Mouse (Mus musculus) left cerebral cortex, postnatal 14 days (tissue): Measurements from ENCODE around the gene Fzr1. TPM values are rescaled to one million over a fixed set of nuclear protein-coding genes. Genes with fewer than 3 reads are reported as not detected.

ENCODE experiments used
- DNase-seq, 2 experiments: peaks; one replicate each; pipeline ENCODE4 v3.0.0; 2021 to 2022; ENCODE audit warnings: low spot score in 2 of 2, mixed read lengths in 1 of 2
- intact Hi-C: fragments of 180-260 bp; cut with DNase I; formaldehyde crosslinking; loops from one replicate; pipeline ENCODE4 v1.15.1; 2025
- microRNA-seq, 2 experiments: library from miRNA; unstranded; fragments of <30 nt; microRNA quantifications; one replicate each; pipeline ENCODE4 v1.2.0; 2022
- total RNA-seq, 2 experiments: library from RNA; stranded (reverse); gene quantifications; 2 replicates each; pipeline ENCODE4 v1.2.3; 2021

Gene Fzr1
- total RNA-seq, 2 experiments from 2014 or later: 74.8 to 80.3 TPM

- DNase-seq: no peak
- intact Hi-C loops: no loop called here
Observed at GRCm38 (mm10) chr10:81321436-81321835, 56.9 kb downstream of the Fzr1 start.

- DNase-seq: peak; percentile 99 to 100
- intact Hi-C loops: no loop called here
Observed at GRCm38 (mm10) chr10:81320550-81321347, 57.6 kb downstream of the Fzr1 start, which contains the start of gene Cactin. Gene Cactin, plus strand, starts transcription at chr10:81321103.

DNA sequence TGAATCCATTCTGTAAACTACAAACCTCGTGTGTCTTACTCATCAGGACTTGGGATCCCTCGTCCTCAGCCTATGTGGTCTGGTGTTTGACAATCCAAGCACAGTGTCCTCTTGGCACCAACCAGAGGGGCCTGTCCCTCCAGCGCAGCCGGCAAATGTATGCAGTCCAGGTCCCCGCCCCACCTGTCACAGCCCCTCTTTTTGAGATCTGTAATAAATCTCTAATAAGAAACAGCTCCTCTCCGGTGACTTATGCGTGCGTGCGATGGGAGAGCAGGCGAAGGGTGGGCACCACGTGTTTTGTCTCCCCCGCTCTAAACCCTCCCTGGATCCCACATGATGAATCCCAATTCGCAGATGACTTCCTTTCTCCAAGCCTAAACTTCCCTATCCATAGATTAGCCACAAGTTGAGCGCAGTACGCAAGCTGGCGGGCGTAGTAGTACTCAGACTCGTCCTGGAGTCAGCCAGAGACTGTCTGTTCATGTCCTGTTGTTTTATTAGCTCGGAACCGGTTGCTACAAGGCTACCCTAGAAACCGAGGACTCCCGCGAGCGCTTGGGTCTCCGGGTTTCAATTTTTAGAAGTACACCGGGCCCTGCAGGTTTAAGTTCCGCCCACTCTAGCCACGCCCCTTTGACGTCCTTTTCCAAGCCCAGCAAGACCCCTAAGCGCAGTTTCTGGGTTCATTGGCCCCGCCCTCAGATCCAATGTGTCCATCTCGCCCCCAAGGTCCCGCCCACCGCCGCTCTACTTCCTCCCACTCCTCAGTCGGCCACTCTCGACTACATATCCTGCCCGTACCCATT is 58.4 kb downstream of the Fzr1 start:
- intact Hi-C loops: no loop called here
- no peak for DNase-seq

DNA sequence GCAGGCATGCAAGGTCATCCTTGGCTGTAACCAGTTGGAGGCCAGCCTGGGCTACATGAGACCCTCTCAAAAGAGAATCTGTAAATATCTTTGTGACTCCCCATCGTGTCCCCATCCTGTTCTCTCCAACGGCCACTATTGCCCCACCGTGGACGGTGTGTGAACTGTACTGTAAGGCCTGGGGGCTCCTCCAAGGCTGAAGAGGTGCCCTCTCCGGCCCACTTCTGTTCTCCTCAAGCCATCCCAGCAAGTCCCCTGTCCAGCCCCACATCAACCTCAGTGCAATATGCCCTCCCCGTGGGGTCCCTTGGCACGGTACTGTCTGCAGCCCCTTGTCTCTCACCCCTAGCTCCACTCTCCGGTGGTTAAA is 59.0 kb downstream of the Fzr1 start:
- no peak for DNase-seq
- intact Hi-C loops: no loop called here

- DNase-seq: no peak
- intact Hi-C loops: no loop called here
Observed at GRCm38 (mm10) chr10:81318589-81319329, 59.6 kb downstream of the Fzr1 start.

- no peak for DNase-seq
- intact Hi-C loops: no loop called here
Observed at GRCm38 (mm10) chr10:81317273-81317672, 61.0 kb downstream of the Fzr1 start.

GRCm38 (mm10) chr10:81316338-81317060 is 61.8 kb downstream of the Fzr1 start:
- intact Hi-C loops: no loop called here
- no peak for DNase-seq

Small RNA genes lying within 50 kb of the gene (microRNA-seq; reads per million reads assigned to microRNA genes)
- 0 reads per million in 2 experiments for gene Mir1191b
- 1.3 to 4.4 reads per million in 2 experiments for gene Mir6913

Other genes starting within 250 kb of the Fzr1 start
- gene Zbtb7a, start 243.3 kb downstream of the Fzr1 start, total RNA-seq: 10 to 100 TPM; 74.8 to 76.0 TPM
- gene Pias4, start 210.6 kb downstream of the Fzr1 start, total RNA-seq: 10 to 100 TPM; 23.7 to 29.9 TPM
- gene Eef2, start 201.9 kb downstream of the Fzr1 start, total RNA-seq: 100 to 1,000 TPM; 936 to 941 TPM
- 10 to 100 TPM; 72.2 to 73.3 TPM for gene Dapk3, start 195.5 kb downstream of the Fzr1 start, total RNA-seq
- not detected for gene 4930442H23Rik, start 194.7 kb downstream of the Fzr1 start, total RNA-seq
- under 1 TPM in 1 of 2 experiments, not detected in 1; 0.17 TPM for gene Nmrk2, start 176.5 kb downstream of the Fzr1 start, total RNA-seq
- 100 to 1,000 TPM; 196 to 211 TPM for gene Atcay, start 147.7 kb downstream of the Fzr1 start, total RNA-seq
- gene Zfr2, start 145.4 kb downstream of the Fzr1 start, total RNA-seq: 10 to 100 TPM; 66.1 to 66.7 TPM
- 100 to 1,000 TPM; 226 to 227 TPM for gene Matk, start 125.6 kb downstream of the Fzr1 start, total RNA-seq
- gene Mrpl54, start 111.6 kb downstream of the Fzr1 start, total RNA-seq: 10 to 100 TPM; 39.0 to 41.4 TPM
- 10 to 100 TPM; 34.8 to 35.8 TPM for gene Apba3, start 111.6 kb downstream of the Fzr1 start, total RNA-seq
- under 1 TPM; 0.15 to 0.47 TPM for gene Tjp3, start 86.9 kb downstream of the Fzr1 start, total RNA-seq
- 100 to 1,000 TPM; 391 to 396 TPM for gene Pip5k1c, start 85.6 kb downstream of the Fzr1 start, total RNA-seq
- 10 to 100 TPM; 25.1 to 27.2 TPM for gene Cactin, start 57.4 kb downstream of the Fzr1 start, total RNA-seq
- gene Tbxa2r, start 49.8 kb downstream of the Fzr1 start, total RNA-seq: 1 to 10 TPM; 1.3 to 1.5 TPM
- under 1 TPM; 0.51 to 0.97 TPM for gene Gipc3, start 35.2 kb downstream of the Fzr1 start, total RNA-seq
- 10 to 100 TPM; 21.4 to 23.3 TPM for gene Hmg20b, start 28.0 kb downstream of the Fzr1 start, total RNA-seq
- 10 to 100 TPM; 37.8 to 38.9 TPM for gene Mfsd12, start 21.0 kb downstream of the Fzr1 start, total RNA-seq
- 1 to 10 TPM in 1 of 2 experiments, under 1 TPM in 1; 0.93 to 1.3 TPM for gene 4930404N11Rik, start 12.7 kb downstream of the Fzr1 start, total RNA-seq
- gene Dohh, start 5.9 kb upstream of the Fzr1 start, total RNA-seq: 10 to 100 TPM; 82.4 to 88.6 TPM
- 1 to 10 TPM; 2.4 to 3.2 TPM for gene Gm48551, start 6.0 kb upstream of the Fzr1 start, total RNA-seq
- gene Gm48552, start 10.5 kb upstream of the Fzr1 start, total RNA-seq: 1 to 10 TPM; 2.8 to 4.7 TPM
- 1 to 10 TPM; 1.8 to 1.9 TPM for gene Smim24, start 14.5 kb upstream of the Fzr1 start, total RNA-seq
- gene Nfic, start 77.1 kb upstream of the Fzr1 start, total RNA-seq: 10 to 100 TPM; 67.0 to 69.8 TPM
- 100 to 1,000 TPM; 280 to 299 TPM for gene Celf5, start 104.2 kb upstream of the Fzr1 start, total RNA-seq
- 100 to 1,000 TPM in 1 of 2 experiments, 10 to 100 TPM in 1; 80.2 to 104 TPM for gene Ncln, start 117.9 kb upstream of the Fzr1 start, total RNA-seq
- gene S1pr4, start 121.6 kb upstream of the Fzr1 start, total RNA-seq: under 1 TPM; 0.33 to 0.44 TPM
- 1 to 10 TPM; 2.2 to 3.2 TPM for gene Gna15, start 145.7 kb upstream of the Fzr1 start, total RNA-seq
- 100 to 1,000 TPM; 102 to 109 TPM for gene Gna11, start 166.7 kb upstream of the Fzr1 start, total RNA-seq
- 100 to 1,000 TPM; 573 to 615 TPM for gene Aes, start 181.0 kb upstream of the Fzr1 start, total RNA-seq
- gene Tle2, start 196.0 kb upstream of the Fzr1 start, total RNA-seq: 10 to 100 TPM; 14.1 to 15.9 TPM
- gene Tle6, start 222.6 kb upstream of the Fzr1 start, total RNA-seq: 1 to 10 TPM; 1.3 to 2.7 TPM
- gene BC025920, start 227.8 kb upstream of the Fzr1 start, total RNA-seq: 1 to 10 TPM; 1.9 to 2.2 TPM
- 10 to 100 TPM; 23.6 to 25.1 TPM for gene Sirt6, start 249.3 kb upstream of the Fzr1 start, total RNA-seq